Mouse (Mus musculus) limb, embryonic 10.5 days (tissue): ENCODE data around the gene Adamts12. TPM values are rescaled to one million over a fixed set of nuclear protein-coding genes. Genes with fewer than 3 reads are reported as not detected.

Source experiments
- DNase-seq: peaks from one replicate; pipeline ENCODE4 v3.0.0-alpha.2; 2017; ENCODE audit warnings: low spot score
- H3K27ac ChIP-seq: fragments of 300-500 bp; sonication (generic); 2 replicates; pipeline ENCODE4 v1.5.1; 2016; ENCODE audit warnings: mild to moderate bottlenecking
- H3K27me3 ChIP-seq: fragments of 300-500 bp; sonication (generic); 2 replicates; pipeline ENCODE4 v1.6.1; 2016; ENCODE audit warnings: low read depth, mild to moderate bottlenecking; ENCODE audit not compliant: poor library complexity, severe bottlenecking
- H3K36me3 ChIP-seq: fragments of 300-500 bp; sonication (generic); 2 replicates; pipeline ENCODE4 v1.6.1; 2016; ENCODE audit warnings: mild to moderate bottlenecking, moderate library complexity
- H3K4me1 ChIP-seq: fragments of 300-500 bp; sonication (generic); 2 replicates; pipeline ENCODE4 v1.6.1; 2016
- H3K4me3 ChIP-seq: fragments of 300-500 bp; sonication (generic); 2 replicates; pipeline ENCODE4 v1.5.1; 2016; ENCODE audit warnings: mild to moderate bottlenecking, moderate library complexity
- H3K9me3 ChIP-seq: fragments of 300-500 bp; sonication (generic); replicated peaks from 2 replicates; pipeline ENCODE4 v1.6.1; 2016; ENCODE audit warnings: mild to moderate bottlenecking
- WGBS: fragments of 180-500 bp; shearing (Covaris S2); methylation state at CpG from one replicate; pipeline ENCODE4 v1.1.7; 2016; 5-methylcytosine and 5-hydroxymethylcytosine counted together
- polyA plus RNA-seq: library from polyadenylated mRNA; unstranded; fragments of >200 nt; fragmentation: Nextera tagmentation; extraction: Ambion mirVana; gene quantifications from 2 replicates; pipeline ENCODE4 v1.2.1, GENCODE M21; 2016

The Adamts12 gene
- polyA plus RNA-seq, 1 experiment from 2014 or later = 1.6 TPM

- Histone ChIP-seq H3K27ac (no peak overlapping the region), H3K9me3 (no peaks in the 10 kb centered on the region), H3K4me3 (no peak overlapping the region), H3K36me3 (no peaks in the 10 kb centered on the region), H3K4me1 (no peaks in the 10 kb centered on the region), H3K27me3 (no peaks in the 10 kb centered on the region)
- no peak for DNase-seq
- WGBS = 89% methylated on average over 5 of the region's 5 CpGs
Measured at GRCm38 (mm10) chr15:11132586-11133558, 68.3 kb downstream of the Adamts12 start.

- no peaks in the 10 kb centered on the region for H3K9me3 ChIP-seq
- H3K27me3 ChIP-seq = no peaks in the 10 kb centered on the region
- 81% methylated on average over 3 of the region's 3 CpGs for WGBS
- DNase-seq = no peak
- H3K4me3 ChIP-seq = no peak overlapping the region
- H3K27ac ChIP-seq = no peak overlapping the region
- no peaks in the 10 kb centered on the region for H3K36me3 ChIP-seq
- 0 out of 2 replicates have a peak, but pooled peaks cover 5% of the 10 kb centered on the region for H3K4me1 ChIP-seq
Measured at GRCm38 (mm10) chr15:11145581-11145980, 81.0 kb downstream of the Adamts12 start.

GRCm38 (mm10) chr15:11159386-11159785 is 94.8 kb downstream of the Adamts12 start:
- Histone ChIP-seq H3K27me3 (no peaks in the 10 kb centered on the region), H3K9me3 (no peaks in the 10 kb centered on the region), H3K4me1 (no peaks in the 10 kb centered on the region), H3K36me3 (no peaks in the 10 kb centered on the region), H3K27ac (no peak overlapping the region), H3K4me3 (no peak overlapping the region)
- no peak for DNase-seq
- WGBS = 82% methylated on average over 6 of the region's 6 CpGs

- H3K27ac ChIP-seq = no peak overlapping the region
- no peaks in the 10 kb centered on the region for H3K27me3 ChIP-seq
- H3K4me1 ChIP-seq = no peaks in the 10 kb centered on the region
- no peaks in the 10 kb centered on the region for H3K9me3 ChIP-seq
- no peak for DNase-seq
- H3K36me3 ChIP-seq = no peaks in the 10 kb centered on the region
- no peak overlapping the region for H3K4me3 ChIP-seq
- WGBS = 39% methylated on average over 2 of the region's 2 CpGs
Measured at GRCm38 (mm10) chr15:11160759-11161158, 96.2 kb downstream of the Adamts12 start.

GRCm38 (mm10) chr15:11165883-11166282 is 101.3 kb downstream of the Adamts12 start:
- DNase-seq = no peak
- WGBS = 64% methylated on average over 3 of the region's 3 CpGs
- no peaks in the 10 kb centered on the region for H3K9me3 ChIP-seq
- H3K4me1 ChIP-seq = no peaks in the 10 kb centered on the region
- H3K27ac ChIP-seq = no peak overlapping the region
- H3K36me3 ChIP-seq = no peaks in the 10 kb centered on the region
- no peak overlapping the region for H3K4me3 ChIP-seq
- no peaks in the 10 kb centered on the region for H3K27me3 ChIP-seq

- no peak overlapping the region for H3K4me3 ChIP-seq
- no peaks in the 10 kb centered on the region for H3K27me3 ChIP-seq
- H3K36me3 ChIP-seq = no peaks in the 10 kb centered on the region
- H3K27ac ChIP-seq = no peak overlapping the region
- 87% methylated on average over 7 of the region's 7 CpGs for WGBS
- no peaks in the 10 kb centered on the region for H3K9me3 ChIP-seq
- peaks cover 18% of the 10 kb centered on the region for H3K4me1 ChIP-seq
- DNase-seq = no peak
Measured at GRCm38 (mm10) chr15:11173884-11174470, 109.4 kb downstream of the Adamts12 start.

DNA sequence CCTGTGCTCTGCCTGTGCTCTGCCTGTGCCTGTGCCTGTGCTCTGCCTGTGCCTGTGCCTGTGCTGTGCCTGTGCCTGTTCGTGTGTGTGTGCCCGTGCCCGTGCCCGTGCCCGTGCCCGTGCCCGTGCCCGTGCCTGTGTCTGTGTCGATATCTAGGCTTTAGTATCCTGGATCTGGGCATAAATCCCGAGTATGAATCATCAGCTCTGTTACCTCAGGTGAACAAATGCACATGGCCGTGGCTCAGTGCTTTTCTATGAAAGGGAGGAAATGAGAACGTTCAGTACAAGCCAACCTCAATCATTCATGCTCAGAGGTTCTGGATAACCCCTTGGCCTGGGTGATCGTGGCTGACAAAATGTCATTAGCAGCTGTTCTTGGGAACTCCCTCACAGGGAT is 110.3 kb downstream of the Adamts12 start:
- H3K27me3 ChIP-seq = no peaks in the 10 kb centered on the region
- 83% methylated on average over 13 of the region's 13 CpGs for WGBS
- peaks cover 25% of the 10 kb centered on the region for H3K4me1 ChIP-seq
- DNase-seq = no peak
- no peak overlapping the region for H3K27ac ChIP-seq
- H3K36me3 ChIP-seq = no peaks in the 10 kb centered on the region
- H3K9me3 ChIP-seq = no peaks in the 10 kb centered on the region
- no peak overlapping the region for H3K4me3 ChIP-seq

GRCm38 (mm10) chr15:11177448-11177847 is 112.9 kb downstream of the Adamts12 start:
- Histone ChIP-seq H3K4me1 (peaks cover 25% of the 10 kb centered on the region), H3K36me3 (no peaks in the 10 kb centered on the region), H3K27me3 (no peaks in the 10 kb centered on the region), H3K4me3 (no peak overlapping the region), H3K9me3 (no peaks in the 10 kb centered on the region), H3K27ac (0 out of 2 replicates have a peak overlapping the region, but pooled peaks have one; percentile 36)
- 50% methylated on average over 9 of the region's 9 CpGs for WGBS
- peak; percentile 40 for DNase-seq

GRCm38 (mm10) chr15:11179751-11180169 is 115.2 kb downstream of the Adamts12 start:
- Histone ChIP-seq H3K4me1 (peaks cover 23% of the 10 kb centered on the region), H3K27ac (no peak overlapping the region), H3K27me3 (no peaks in the 10 kb centered on the region), H3K4me3 (no peak overlapping the region), H3K36me3 (no peaks in the 10 kb centered on the region), H3K9me3 (no peaks in the 10 kb centered on the region)
- no peak for DNase-seq
- 77% methylated on average over 2 of the region's 2 CpGs for WGBS

DNA sequence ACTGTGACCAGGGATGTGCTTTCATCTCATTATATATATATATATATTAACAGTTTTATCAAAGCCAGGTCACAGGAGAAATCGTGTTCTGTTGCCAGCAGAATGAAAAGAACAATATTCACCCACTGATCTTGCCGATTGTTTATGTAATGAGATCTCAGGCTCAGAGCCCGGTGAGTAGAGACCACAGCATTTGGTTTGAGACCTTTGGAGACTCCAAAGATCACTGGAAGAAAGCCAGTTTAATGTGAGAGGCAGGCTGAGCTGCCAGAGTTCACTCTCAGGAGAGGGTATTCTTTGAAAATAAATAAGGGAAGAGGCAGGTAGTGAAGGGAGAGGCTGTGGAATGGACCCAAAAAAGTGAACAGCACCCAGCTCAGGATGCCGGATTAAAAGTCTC is 122.1 kb downstream of the Adamts12 start:
- Histone ChIP-seq H3K27ac (no peak overlapping the region), H3K36me3 (no peaks in the 10 kb centered on the region), H3K4me3 (no peak overlapping the region), H3K4me1 (no peaks in the 10 kb centered on the region), H3K9me3 (no peaks in the 10 kb centered on the region), H3K27me3 (no peaks in the 10 kb centered on the region)
- 86% methylated on average over 4 of the region's 4 CpGs for WGBS
- no peak for DNase-seq

DNA sequence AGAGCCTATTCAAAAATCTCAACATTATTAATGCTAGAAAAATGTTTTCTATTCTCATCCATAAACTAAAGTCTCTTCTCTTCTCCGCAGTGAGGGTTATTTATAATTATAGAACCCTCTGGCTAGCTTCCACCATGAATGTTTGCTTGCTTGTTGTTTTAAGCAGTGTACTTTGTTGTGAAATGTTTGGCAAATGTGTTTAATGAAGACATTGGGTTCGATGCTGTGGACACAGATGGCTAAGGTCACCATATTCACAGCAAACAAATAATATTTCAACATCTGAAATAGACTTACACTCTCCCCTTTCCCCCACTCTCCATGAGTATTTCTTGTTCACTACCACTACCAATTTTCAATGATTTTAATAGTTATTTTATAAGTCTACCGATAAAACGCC is 125.9 kb downstream of the Adamts12 start:
- Histone ChIP-seq H3K9me3 (no peaks in the 10 kb centered on the region), H3K27ac (no peak overlapping the region), H3K4me1 (no peaks in the 10 kb centered on the region), H3K36me3 (no peaks in the 10 kb centered on the region), H3K4me3 (no peak overlapping the region), H3K27me3 (no peaks in the 10 kb centered on the region)
- no peak for DNase-seq
- WGBS = 90% methylated on average over 4 of the region's 4 CpGs

DNA sequence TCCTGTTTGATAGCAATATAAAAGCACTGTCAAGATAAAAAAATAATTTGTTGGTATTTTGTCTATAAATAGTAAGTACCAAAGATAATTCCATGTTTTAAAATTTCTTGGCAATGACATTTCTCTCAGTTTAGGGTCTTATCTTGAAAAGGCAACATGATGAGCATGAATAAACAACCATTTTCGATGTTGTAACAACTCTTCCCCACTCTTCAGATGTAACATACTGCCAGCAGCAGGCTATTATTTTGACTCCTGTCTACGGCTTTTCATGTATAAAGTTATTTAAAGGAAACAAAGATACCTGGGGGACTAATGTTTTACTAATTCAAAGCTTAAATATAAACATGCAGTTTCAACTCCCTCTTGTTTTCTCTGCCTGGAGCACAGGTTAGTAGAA is 128.2 kb downstream of the Adamts12 start:
- Histone ChIP-seq H3K4me3 (no peak overlapping the region), H3K4me1 (no peaks in the 10 kb centered on the region), H3K27me3 (no peaks in the 10 kb centered on the region), H3K27ac (no peak overlapping the region), H3K36me3 (no peaks in the 10 kb centered on the region), H3K9me3 (no peaks in the 10 kb centered on the region)
- no peak for DNase-seq
- 90% methylated on average over 2 of the region's 2 CpGs for WGBS

DNA sequence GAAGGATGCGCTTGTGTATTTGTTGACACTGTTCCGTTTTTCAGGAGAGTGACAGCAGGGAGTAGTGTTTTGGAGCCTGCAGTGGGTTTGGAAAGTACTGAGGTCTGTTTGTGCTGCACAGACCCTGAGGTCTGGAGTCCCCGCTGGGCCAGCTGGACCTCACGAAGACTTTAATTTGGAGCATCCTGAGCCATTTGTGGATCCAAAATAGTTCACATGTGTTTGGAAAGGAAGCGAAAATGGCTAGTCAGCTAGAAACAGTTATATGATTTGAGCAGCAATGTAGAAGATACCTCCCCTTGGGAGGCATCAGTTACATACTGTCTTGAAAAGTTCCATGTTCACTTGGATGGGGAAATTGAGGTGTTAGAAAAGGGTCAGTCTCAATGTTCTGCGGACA is 132.5 kb downstream of the Adamts12 start:
- no peaks in the 10 kb centered on the region for H3K27me3 ChIP-seq

More for the DNA sequence above, 132.5 kb downstream of the Adamts12 start:
- H3K4me1 ChIP-seq = no peaks in the 10 kb centered on the region
- H3K9me3 ChIP-seq = no peaks in the 10 kb centered on the region
- DNase-seq = no peak
- H3K4me3 ChIP-seq = no peak overlapping the region
- H3K27ac ChIP-seq = no peak overlapping the region
- no peaks in the 10 kb centered on the region for H3K36me3 ChIP-seq
- 83% methylated on average over 6 of the region's 6 CpGs for WGBS
